Mouse (Mus musculus): Measurements from ENCODE around the gene Rbfox2.
A peak's percentile ranks its signal among the peaks of the same experiment; 100 is the strongest.

Gene Rbfox2

DNA sequence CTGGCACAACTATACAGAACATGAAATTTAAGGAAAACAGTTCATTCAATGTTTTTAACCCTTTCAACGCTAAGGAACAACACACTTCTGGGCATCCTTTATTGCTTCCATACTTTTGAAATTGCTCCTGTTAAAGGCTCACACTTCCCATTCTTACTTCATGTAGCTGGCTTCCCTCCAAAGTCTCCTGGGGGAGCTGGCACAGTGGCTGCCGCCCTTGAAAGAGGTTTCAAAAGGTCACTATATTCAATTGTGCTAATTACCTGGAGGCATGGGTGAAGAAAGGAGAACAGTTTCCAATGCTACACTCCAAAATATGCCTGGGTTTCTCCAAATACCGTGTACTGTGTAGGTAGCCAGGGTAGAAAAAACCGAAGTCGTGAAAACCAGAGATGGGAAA is 124.0 kb downstream of the Rbfox2 start:
- peak; percentile 49 for DNase-seq

DNA sequence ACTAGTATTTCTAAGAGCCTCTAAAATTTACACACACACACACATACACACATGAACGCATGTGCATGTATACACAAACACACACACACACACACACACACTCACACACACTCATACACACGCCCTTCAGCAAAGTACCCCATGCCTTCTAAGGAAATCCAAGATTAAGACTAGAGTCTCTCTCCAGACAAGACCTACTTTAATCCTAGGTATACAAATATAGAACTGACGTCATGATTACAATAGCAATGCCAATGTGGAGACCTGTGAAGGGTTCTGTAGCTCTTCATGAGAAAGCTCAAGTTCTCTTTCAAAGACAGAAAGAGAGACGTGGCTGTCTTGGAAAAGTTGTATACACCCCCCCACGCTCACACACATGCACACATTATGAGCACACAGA is 132.8 kb downstream of the Rbfox2 start:
- no peak for DNase-seq

DNA sequence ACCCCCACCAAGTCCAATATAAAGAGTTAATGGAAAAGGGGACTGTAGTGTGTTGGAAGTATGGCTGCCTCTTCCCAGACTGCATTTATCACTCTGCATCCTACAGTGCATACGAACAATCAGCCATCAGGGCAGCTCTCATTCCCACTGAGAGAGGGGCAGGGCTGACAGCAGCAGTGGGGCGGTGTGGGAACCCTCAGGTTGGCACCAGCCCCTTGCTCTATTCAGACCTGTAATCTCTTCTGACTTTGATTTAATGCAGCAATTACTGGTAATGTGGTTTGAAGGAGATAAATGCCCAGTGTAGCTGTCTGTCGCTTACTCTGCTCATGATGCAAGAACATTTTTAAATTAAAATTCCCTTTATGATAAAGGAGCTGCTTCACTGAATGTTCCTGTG is 134.4 kb downstream of the Rbfox2 start:
- DNase-seq = no peak

DNA sequence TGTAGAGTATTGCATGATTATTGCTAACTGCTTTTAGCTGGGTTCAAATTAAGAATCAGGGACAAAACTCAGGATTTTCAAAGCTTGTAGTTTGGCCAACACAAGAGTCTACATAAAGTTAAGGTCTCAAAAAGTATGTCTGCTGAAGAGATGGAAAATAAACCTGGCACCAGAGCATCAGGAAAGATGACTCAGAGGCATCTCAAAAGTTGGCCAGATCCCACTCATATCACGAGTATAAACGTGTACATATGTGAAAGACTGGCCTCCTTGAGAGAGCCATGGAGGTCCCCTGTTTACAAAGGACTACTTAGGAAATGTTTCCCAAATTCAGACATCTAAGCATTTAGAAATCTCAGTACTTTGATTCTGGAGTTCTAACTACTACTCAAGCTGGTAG is 138.0 kb downstream of the Rbfox2 start:
- no peak for DNase-seq

DNA sequence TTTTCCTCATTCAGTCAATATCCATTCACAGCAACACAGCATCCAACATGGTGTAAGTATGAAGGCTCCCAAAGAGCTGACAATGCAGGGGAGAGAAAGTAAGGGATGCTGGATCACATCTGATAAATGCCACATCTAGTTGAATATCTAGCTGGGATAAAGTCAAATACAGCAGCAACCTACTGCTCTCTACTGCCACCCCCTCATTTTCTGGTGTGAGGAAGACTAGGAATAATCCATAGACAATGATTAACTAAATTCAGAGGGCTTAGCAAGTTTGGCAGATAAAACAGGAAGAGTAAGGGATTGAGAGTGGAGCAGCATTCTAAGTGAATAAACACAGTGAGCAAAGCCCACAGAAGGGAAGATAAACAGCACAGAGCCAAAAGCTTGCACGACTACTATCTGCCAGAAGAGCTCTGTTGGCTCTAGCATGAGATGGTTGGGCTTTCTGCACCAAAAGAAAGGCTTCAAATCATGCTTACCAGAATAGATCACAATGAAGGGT is 140.5 kb downstream of the Rbfox2 start:
- no peak for DNase-seq

DNA sequence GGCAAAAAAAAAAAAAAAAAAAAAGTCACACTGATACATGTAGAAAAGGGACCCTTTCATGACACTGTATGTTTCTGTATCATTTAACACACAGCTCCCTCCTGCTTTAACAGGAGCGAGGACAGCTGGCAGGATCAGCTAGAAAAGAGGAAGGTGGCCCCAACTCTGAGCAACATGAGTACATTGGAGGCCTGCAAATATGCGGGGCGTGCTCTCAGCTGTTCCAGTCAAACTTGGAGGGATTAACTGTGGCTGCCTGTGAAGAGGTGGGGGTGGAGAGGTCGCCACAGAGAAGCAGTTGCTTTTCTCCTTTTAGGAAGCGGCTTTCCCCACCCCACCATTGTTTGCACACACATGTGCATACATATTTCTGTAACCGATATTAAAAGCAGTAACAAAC is 143.5 kb downstream of the Rbfox2 start:
- DNase-seq = no peak

DNA sequence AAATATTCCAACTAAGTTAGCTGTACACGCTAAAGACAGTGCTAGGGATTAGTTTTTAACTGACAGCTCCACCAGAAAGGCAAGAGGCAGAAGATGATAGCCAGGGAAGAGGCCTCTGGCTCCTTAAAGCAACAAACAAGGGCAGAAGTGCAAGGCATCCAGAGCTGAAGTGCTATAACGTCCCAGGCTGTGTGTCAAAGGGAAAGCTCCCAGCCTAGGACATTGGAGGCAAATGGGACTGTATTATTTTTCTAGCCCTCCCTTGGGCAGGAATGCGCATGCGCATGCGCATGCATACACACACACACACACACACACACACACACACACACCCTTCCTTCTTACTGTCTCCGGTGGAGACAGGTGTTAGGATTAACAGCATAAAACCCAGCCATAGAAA is 143.9 kb downstream of the Rbfox2 start:
- DNase-seq = no peak

DNA sequence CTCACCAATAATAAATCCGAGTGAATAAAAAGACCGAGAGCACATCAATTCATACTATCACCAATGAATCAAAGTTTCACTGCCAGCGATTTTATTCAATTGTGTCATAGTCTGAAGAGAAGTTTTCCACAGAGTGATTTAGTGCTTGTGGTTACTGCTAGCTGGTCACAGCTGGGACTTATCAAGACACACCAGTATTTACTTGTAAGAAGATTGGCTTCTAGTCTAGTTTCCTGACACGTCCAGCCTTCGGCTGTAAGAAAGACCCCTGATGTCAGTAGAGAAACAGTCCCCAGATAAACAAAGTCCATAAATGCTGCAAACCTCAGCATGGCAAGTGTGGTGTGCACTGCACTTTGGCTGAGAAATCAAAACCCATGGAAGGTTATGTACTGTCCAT is 145.4 kb downstream of the Rbfox2 start:
- no peak for DNase-seq

DNA sequence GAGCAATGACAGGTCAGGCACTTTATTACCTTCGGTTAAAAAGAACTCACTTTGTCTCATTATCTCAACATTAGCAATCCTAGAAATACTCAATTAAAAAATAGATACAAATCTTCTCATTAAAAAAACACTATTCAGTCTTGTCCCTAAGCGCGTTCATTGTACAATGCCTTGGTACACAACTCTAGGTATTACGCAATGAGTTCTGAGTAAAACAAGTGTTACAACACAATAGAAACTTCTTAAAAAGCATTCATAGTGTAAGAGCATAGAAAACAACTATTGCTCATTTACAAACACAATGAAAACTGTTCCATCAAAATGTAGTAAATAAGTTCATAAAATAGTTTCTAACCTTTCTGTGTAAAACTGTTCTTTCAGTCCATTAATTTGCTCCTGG is 146.0 kb downstream of the Rbfox2 start:
- no peak for DNase-seq

DNA sequence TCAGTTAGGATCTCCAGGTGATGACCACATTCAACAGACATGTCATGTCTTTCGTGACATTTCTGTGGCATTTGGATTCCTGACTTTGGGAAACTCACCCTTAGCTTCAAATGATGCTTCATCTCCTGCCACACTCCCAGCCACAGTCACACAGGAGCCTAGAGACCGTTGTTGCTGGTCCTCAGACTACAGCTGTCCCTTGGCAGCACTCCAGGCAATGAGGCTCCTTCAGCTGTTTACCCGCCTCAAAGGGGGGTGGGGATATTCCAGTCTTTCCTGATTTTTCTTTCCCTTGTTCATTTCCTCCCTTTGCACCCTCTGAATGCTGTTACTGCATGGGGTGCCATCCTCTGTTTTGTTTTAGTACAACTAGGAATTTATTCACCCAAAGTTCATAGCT is 150.3 kb downstream of the Rbfox2 start:
- DNase-seq = peak; percentile 62

DNA sequence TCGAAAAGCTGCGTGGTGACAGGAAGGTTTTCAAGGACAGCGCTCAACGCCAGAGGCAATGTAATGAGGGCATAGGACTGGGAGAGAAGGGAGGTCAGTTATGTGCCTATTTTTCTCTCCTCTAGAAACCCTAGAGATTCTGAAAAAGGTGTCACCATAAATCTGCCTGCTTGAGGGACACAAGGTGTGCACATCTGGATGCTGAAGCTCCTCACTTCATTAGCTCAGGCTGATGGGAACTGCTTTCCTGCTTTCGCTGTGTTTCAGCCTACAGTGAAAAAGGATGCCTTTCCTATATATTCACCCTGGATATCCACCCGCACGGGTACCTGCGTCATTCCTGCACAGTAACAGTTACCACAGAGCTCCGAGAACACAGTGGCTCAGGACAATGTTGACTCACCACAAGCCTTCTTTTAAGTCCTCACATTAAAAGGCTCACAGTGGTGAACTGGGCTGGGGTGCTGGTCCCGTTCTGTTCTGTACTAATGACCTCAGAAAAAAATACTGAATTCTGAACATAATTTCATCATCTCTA is 152.5 kb downstream of the Rbfox2 start:
- DNase-seq = peak; percentile 35

DNA sequence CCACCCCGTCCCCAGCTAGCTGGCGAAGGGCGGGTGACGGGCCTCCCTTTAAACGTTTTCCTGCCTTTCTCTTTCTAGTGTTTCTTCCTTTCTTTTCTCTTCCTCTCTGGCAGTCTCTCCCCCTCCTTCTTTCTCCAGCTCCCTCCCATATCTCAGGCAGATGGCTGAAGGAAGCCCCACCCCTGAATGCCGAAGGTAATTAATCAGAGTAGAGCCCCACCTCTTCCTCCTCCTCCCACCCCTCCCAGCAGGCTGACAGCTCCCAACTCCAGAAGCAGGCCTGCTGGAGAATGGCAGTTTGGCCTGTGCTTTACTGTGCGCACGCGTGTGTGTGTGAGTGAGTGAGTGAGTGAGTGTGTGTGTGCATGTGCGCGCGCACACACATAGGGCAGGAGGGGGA is 153.2 kb downstream of the Rbfox2 start:
- peak; percentile 89 for DNase-seq

DNA sequence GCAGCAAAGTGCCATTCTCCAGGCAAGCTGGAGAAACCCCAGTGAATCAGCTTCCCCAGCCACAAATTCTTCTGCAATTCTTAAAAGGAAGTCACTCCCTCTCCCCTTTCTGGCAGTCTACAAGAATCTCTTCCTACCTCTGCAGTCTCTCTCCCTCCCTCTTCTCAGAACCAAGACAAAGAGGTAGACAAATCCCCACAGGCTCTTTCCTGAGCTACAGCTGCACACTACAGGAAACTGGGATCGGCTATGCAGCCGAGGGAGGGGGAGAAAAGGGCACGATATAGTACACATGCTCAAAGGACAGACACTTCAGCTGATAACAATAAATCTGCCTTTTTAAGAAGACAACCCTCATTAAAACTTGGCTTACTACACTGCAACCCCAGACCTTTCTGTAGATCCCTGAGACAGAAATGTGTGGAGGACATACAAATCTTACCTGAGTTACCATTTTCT is 153.7 kb downstream of the Rbfox2 start:
- peak; percentile 54 for DNase-seq

DNA sequence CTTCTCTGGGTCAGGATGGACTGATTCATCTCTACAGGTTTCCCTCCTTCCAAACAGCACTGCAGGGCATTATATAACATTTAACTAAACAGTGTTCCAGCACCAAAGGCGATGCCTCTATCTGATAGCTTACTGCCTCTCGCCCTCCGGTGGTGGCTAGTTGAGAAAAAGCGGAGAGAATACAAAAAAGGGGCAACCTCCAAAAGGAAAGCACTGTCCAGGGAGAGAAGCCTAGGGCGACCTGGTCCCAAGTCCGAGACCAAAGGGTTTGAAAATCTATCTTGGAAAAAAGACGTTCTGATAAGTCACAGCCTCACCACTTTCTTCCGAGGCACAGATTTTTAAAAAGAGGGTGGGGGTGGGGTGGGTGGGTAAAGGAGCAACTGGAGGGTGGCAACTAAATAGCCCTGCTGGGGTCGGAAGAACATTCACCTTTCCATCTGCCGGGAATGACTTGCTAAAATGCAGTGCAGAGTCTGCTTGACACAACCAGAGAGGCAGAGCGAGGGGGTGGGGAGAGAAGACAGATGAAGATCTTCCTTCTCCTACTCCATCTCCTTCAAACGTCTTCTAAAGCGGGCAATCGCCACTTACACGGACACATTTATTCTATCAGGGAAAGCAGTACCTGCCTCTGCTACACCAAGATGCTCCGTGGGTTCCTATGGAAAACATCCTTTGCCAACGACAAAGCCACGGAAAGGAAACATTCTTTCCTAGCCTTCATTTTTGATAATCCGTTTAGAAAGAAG is 154.3 kb downstream of the Rbfox2 start:
- peak; percentile 80 for DNase-seq

DNA sequence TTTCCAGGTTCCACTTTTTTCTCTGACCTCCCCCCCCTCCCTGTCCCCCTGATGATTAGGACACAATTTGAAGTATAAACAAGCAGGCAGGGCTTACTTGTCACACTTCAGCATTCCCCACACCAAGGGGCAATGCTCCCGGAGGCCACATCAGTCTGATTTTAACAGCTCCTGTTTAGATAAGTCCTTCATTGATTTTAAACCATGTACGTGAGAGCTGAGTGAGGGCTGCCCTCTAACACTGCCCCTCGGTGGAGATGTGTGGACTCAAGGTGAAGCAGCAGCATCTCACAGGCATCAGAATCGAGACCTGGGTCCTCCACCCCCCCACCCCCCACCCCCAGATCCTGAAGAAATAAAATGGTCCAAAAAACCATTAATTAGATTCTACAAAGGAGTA is 155.0 kb downstream of the Rbfox2 start:
- peak; percentile 41 for DNase-seq

DNA sequence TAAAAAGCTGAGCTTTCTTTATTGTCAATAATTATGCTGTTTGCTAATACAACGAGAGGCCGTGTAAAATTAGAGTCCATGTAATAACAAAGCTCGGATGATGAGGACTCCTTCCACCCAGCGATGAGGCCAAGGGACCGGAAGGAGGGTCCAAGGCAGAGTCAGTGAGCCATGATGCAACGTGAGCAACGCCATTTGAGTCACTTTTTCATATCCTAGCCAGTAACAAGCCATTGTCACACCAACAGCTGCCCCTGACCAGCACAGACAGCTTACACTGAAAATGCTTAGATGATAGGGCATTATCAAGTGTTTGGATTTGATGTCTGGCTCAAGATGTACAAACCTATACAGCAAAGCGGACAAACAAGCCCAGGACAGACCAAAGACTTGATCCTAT is 155.6 kb downstream of the Rbfox2 start:
- peak; percentile 24 for DNase-seq

DNA sequence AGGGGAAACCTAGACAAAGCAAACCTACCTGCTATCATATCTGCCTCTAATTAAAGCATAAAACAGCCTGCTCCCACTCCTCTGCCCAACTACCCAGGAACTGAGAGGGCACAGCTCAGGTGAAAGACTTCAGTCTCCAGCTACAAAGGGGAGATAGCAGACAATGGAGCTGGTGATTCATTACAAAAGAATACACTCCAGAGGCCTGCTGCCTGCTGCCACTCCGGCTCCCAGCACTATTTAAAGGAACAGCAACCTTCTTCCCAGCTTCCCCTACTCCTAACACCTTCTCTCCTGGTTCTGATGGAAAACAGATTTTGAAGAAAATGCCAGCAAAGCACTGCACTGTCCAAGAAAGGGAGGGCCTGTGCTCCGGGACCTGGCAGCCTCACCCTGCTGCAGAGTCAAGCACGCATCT is 156.4 kb downstream of the Rbfox2 start:
- DNase-seq = peak; percentile 66

DNA sequence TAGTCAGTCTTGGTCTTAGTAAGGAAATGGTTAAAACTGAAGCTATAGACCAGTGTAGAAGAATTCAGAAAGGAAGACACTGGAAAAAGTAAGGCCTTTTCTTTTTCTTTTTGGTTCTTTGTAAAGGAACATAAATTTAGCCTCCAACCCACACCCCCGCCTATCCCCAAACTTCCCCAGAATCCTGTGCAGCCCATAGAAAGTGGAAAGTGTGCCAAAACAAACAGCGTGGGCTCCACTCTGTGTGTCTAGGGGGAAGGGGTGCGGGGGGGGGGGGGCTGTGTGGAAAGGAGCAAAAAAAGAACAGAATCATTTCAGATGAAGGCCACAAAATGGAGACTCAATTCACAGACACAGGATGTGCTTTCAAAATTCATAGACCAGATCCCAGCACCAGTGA is 156.8 kb downstream of the Rbfox2 start:
- DNase-seq = no peak

DNA sequence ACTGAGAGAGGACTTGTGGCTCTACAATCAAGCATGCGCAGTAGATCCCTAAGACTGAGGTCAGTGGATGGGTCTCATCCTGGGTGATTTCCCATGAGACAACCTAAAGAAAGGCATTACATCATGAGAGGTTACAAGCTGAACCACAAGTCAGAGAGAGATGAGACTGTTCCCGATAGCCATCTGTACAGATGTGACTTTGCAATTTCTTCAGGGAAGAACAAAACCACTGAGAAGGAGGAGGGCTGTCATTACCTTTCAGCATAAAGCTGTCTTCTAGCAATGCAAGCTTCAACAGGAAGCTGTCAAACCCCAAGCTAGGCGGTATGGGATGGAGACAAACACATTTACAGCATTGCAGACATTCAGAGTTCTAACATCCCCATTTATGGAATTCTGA is 157.3 kb downstream of the Rbfox2 start:
- no peak for DNase-seq

DNA sequence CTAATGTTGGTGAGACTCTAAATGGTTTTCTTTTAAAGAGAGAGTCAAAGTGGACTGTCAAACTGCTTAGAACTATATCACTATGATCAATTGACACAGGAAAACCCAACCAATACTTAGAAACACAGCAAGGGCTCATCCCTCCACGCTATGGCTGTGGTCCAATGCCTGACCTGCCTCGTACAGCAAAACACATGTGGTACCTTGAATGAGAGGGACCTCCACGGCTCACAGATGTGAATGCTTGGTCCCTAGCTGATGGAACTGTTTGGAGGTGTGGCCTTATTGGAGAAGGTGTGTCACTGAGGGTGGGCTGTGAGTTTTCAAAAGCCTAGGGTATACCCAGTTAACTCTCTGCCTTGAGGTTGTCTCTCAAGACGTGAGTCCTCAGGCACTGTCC is 159.9 kb downstream of the Rbfox2 start:
- no peak for DNase-seq

DNA sequence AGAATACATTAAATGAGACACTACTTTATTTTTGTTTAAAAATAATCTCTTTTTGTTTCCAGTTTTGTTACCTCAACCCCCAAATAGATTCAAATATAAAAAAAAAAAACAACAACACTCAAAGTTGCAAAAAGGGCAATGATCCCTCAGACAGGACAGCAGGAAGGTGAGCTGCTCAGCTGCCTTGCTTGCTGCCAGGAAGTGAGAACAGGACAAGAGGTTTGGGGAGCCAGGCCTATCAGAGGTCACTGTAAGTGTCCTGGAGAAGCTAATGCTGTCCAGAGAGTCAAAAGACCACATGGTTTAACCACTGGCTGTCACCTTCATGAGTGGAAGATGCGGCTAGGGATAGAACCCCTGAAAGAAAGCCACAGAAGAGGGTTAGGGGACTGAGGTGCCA is 161.8 kb downstream of the Rbfox2 start:
- no peak for DNase-seq

DNA sequence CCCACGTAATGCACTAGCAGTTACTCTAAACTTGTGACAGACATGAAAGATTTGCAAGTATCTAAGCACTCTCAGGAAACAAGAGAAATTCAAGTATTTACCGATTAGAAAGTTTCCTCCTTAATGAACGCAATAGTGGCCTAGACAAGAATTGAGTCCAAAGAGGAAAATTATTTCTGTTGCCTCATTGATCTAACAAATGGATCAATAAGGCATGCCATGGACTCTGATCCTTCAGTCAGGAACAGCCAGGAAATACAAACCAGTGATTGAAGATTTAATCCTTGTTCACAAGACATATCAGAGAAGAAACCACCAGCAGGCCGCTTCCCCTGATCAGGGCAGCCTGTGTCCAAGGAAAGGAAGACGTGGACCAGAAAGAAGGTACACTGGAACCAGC is 164.0 kb downstream of the Rbfox2 start:
- no peak for DNase-seq

DNA sequence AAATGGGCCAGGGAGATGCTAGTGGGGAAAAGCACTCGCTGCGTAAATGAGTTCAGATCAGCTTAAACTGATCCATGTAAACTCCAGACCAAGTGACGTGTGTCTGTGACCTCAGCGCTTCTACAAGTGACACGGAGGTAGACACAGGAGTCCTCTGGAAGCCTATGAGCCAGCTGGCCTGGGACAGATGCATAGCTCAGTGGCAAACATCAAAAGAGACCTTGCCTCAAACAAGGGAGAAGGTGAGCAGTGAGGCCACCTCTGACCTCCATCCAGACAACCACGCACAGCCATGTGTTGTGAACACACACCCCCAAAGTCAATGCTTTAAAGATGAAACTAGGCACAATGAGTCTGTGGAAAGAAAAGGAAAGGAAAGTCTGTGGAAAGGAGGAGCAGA is 164.5 kb downstream of the Rbfox2 start:
- DNase-seq = no peak

DNA sequence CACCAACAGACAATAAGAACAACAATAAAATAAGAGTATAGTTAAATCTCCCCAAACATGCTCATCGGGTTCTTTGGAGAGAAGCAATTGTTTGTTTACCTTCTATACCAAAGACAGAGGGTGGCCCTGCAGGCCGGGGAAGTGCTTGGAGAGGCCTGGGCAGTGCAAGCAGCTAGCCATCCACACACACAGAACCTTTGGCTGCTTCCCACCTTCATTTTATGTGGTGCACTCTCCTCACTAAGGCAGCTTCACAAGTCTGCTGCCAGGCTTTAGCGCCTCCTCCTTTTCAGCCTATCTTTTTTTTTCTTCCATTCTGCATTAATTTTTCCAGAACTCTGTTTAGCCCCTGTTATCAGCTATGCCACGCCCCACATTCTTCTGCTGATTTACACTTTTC is 165.1 kb downstream of the Rbfox2 start:
- peak; percentile 70 for DNase-seq

DNA sequence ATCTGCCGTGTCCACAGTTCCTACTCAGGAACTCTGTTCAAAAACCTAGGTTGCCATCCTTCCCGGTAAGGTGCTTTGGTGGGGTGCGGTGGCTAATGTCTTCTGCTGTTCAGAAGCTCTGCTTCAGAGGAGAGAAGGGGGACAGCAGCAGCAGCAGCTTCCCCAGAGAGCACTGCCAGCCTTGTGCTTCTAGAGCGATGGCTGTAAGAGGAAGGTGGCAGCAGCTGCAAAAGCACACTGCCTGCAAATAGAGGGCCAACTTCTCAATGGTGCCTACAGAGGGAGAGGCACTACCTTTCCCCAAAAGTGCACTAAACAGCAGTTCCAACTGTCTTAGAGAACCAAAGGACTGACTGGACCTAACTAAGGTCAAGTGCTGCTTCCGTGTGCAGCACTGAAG is 168.5 kb downstream of the Rbfox2 start:
- DNase-seq = no peak
